Mouse (Mus musculus): ENCODE results near the gene Spatc1l.

- TF ChIP-seq CTCF (conservative IDR thresholded peaks at IDR 0.05; ENCODE audit: low read length) = no peak
- no peak for TF ChIP-seq NANOG (IDR thresholded peaks at IDR 0.05; ENCODE audit: borderline replicate concordance, low read length)
- TF ChIP-seq POU5F1 (IDR thresholded peaks at IDR 0.05; ENCODE audit: borderline replicate concordance, low read length) = no peak
These were observed 34.3 kb downstream of the Spatc1l start for GRCm38 (mm10) chr10:76596338-76596737.

All from E14TG2a.4 (cell line).